Mouse (Mus musculus) right cerebral cortex, postnatal 10 days (tissue): ENCODE measurements around the gene Lonp2.

Experiments used
- DNase-seq, 2 experiments: peaks; one replicate each; pipeline ENCODE4 v3.0.0; 2021; ENCODE audit warnings: low spot score in 2 of 2

Lonp2 gene

GRCm38 (mm10) chr8:86712594-86712993, 88.8 kb downstream of the Lonp2 start:
- DNase-seq = no peak

- DNase-seq = peak; percentile 84 to 93
These were observed 89.8 kb downstream of the Lonp2 start for GRCm38 (mm10) chr8:86713407-86714188.

DNA sequence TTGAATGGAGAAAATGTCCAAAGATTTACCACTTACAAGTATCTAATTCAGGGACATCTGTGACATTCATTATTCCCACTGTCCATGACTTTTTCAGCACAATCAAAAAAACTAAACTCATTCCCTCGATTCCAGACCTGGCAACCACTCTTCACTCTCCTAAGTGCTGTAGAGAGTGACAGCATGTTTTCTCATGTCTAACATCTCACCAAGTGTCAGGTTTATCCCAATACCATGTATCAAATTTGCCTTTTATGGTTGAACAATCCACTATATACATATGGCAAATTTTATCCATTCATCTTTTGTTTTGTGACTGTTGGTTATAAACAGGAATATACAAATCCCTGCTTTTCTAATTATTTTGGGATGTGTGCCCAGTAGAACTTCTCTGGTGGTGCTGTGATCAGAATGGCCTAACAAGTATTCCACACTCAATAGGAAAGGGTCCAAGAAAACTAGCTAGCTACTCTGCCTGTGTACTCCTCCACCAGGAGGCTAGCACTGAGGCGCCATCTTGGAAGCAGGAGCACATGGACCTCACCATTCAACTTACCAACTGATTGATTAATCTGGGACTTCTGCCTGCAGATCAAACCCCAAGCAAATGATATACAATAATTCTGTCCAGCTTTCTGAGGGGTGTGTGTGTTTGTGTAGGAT, 94.6 kb downstream of the Lonp2 start:
- DNase-seq = no peak

DNA sequence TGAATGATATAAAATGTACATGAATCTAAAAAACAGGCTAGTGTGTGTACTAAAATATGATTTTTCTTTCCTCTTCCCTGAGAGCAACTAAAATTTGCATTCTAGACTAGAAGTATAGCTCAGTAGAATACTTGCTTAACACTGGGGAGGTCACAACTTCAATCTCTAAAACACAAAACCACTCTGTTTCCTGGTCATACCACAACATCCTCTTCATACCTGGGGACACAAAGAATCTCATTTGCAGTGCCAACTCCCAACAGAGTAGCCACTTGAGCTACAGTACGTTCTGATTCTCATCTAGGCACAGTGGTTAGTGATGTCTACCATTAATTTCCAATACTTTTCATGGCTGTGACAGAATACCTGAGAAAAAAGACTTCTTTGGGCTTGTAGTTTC, 95.5 kb downstream of the Lonp2 start:
- no peak for DNase-seq

DNA sequence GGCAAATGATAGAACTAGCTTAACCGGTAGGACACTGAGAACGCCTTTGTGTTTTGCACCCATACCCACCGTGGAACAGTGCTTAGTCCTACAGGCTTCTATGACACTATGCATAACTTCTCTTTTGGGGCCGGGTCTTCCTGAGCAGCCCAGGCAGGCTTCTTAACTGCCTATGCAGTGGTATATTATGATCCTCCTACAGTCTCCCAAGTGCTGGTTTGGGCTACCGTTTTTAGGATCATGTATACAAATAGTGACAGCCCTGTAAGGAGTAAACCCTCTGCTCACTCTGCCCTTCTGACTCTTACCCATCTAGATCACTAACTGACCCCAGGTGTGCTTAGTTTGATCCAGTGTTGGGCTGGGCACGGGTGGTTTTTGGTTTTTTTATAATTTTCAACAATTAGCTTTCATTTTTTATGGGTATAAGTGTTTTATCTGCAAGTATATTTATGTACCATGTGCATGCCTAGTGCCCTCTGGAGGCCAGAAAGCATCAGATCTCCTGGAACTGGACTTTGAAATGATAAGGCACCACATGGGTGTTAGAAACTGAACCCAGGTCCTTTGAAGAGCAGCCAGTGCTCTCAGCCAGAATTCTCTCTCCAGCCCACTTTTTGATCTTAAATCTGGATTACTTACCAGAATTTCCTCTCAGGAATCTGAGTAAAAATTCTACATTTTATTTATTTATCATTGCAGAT, 97.1 kb downstream of the Lonp2 start:
- DNase-seq = no peak

DNA sequence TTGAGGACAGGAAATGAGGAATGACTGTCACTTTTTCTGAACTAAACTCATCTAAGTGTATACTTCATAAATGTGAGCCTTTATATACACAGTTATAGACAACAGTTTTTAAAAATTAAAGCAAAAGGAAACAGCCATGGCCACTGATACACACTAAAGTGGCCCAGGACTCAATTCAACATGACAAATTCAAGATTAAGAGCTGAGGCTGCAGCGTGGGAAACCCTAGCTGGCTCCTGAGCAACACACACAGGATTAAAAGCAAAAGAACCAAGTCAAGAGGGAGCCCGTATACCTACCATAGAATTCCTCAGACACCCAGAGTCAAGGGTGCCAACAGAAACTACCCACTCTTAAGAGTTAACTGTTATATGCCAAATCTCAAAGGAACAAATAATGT, 97.6 kb downstream of the Lonp2 start:
- DNase-seq = no peak

- DNase-seq = no peak
These were observed 103.1 kb downstream of the Lonp2 start for GRCm38 (mm10) chr8:86726959-86727358.

DNA sequence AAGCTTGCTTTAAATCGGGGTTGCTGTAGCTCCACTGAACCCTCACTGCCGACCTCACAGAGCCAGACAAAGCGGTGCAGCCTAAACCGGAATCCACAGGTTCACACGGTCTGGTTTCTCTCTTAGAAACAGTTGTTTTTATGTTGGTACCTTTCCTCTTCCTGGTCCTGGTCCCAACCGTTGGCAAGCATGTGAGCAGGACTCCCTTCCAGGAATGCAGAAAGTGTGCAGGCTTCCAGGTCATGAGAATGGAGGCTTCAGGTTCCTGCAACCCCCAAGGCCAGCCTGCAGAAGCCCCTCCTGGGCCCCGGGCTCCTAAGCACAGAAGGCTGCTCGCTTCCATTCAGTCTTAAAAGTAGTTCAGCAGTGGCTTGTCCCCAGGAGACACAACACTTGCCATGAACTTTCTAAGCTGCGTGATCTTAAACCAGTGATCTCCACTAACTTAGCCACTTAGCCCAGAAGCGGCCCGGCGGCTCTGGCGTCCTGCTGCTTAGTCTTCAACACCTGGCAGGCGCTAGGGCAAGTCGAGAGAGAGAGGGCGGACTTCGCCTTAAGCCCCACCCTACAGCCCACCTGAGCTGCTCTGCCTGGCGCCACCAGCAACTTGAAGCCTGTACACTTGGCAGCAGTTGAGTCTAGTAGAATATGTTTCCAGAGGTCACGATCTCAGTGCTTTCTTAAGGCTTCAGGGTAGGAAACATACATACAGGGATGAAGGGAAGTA, 104.5 kb downstream of the Lonp2 start:
- DNase-seq = no peak

DNA sequence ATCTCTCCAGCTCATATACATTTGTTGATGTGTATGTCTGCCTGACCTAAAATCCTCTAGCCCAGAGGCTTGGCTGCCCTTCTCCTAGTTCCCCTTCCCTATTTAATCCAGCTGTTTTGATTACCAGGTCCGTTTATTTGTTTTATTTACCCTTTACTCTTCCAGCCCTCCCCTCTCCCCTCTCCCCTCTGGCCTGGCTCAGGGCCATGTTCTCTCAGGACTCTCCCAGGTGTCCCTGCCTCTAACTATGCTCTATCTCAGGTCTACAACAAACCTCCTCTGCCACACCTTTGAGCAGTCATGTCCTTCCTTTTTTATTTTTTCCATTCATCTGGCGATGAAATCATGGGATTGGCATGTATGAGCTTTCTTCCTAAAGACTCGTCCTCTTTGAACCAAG, 106.5 kb downstream of the Lonp2 start:
- DNase-seq = no peak

DNA sequence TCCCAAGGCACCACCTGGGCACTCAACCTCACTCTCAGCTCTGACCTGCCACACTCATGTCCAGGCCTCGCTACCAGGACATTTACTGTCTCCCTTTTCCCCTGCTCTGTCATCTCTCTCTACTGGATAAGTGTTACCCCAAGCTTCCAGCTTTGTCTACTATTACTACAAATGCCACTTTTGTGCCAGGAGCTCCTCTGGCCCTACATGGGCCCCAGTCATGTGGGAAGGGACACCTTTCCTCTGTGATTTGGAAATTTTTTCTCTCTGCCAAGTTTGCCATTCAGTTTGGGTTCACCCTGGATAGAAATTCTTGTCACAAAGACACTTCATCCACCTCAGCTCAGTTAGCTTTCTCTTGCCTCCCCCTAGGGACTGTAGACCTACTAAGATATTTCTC, 107.0 kb downstream of the Lonp2 start:
- no peak for DNase-seq

- no peak for DNase-seq
These were observed 110.3 kb downstream of the Lonp2 start for GRCm38 (mm10) chr8:86734171-86734570.

GRCm38 (mm10) chr8:86734954-86735353, 111.1 kb downstream of the Lonp2 start:
- DNase-seq = no peak

DNA sequence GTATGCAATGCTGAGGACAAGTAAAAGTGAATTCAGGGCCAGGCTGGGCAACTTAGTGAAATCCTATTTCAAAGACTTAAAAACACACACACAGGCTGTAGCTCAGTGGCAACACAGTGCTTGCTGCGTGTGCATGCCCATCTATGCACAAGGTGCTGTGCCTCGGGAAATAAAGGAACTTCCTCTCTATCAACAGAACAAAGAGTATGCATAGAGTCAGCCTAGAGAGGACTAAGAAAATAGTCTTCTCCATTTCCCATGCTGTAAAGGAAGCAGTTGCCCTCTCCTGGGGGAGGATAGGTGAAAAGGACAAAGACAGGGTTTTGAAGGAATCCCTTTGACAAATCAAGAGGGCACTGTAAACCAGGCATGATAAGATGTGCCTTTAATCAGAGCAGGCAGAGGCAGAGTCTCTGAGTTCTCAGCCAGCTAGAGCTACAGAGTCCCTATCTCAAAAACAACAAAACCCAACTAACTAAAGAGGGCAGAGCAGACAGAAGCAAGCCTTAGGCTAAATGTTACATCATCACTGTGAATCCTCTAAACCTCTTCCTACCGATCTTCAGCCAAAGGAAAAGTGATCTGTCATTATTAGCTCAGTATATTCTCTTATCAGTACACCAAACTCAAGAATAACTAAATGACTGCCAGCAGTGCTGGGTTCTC, 111.7 kb downstream of the Lonp2 start:
- DNase-seq = no peak

- DNase-seq = no peak
These were observed 117.1 kb downstream of the Lonp2 start for GRCm38 (mm10) chr8:86740899-86741298.

DNA sequence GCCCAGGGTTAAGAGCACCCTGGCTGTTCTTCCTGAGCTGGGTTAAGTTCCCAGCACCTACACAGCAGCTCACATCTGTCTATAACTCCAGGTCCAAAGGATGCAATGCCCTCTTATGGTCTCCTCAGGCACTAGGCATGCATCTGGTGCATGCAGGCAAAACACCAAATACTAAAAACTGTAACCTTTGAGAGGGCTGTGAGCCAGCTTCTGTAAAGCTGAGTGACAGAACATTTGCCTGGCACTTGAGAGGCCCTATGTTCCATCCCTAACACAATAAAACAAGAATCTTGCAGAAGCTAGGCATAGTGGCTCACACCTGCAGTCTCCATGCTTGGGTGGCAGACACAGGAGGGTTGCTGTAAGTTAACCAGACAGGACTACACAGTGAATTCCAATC, 117.8 kb downstream of the Lonp2 start:
- no peak for DNase-seq

GRCm38 (mm10) chr8:86742605-86743345, 118.9 kb downstream of the Lonp2 start:
- DNase-seq = no peak

GRCm38 (mm10) chr8:86744313-86745220, 120.7 kb downstream of the Lonp2 start:
- DNase-seq = no peak

DNA sequence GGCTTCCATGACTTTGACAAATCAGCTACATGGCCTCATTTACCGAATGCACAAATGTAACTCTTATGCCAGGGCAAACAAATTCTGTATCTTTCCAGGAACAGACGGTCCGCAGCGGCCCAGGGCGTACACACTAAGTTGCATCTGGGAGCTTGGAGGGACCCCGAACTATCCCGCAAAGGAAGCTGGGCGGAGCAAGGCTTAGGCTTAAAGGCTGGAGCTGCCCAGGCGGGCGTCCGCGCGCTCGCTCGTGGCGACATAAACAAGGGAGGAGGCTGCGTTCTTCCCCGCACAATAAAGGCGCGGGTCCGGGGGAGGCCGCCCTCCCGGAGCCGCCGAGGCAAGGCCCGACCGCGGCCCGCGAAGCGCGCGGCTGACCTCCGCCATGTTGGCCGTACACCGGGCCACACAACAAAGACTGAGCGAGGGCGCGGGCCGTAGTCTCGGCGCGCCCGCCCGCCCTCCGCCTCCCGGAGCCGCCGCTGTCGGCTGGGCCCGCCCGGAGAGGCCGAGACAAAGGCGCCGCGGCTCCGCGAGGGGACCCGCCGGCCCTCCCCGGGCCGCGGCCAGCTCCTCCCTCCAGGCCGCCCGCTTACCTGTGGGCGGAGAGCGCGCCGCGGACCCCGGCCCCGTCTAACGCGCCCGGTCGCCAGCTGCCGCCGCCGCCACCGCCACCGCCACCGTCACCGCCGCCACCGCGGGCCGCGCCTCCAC, 121.5 kb downstream of the Lonp2 start, which contains the start of the genes Gm10638 and Siah1a:
Gene Gm10638, plus strand, starts transcription at position 479 of the 714 bp plus-strand sequence.
Gene Siah1a, minus strand, starts transcription at position 714 of the 714 bp plus-strand sequence.
- DNase-seq = peak; percentile 71 to 72

DNA sequence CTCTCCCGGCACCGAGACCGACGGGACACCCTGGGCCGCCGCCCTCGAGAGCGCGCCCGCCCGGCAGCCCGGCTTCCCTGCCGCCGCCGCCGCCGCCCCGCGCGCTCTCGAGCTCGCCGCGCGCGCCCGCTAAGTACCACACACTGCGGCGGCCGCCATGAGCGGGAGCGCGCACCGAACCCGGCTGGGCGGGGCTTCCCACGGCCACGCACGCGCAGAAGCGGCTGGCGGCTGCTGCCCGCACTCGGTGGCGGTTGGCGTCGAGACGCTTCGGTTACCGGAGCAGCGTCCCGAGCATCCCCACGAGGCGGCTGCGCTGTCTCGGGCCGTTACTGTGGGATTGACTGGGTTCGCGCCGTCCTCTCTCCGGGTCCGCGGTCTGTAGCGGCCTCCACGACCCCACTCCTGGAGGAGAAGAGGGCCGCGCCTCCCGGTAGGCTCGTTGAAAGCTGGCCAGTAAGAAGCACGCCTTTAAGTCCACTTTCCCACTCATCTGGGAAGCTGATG, 122.1 kb downstream of the Lonp2 start:
- peak; percentile 95 to 96 for DNase-seq
